Mouse (Mus musculus): ENCODE results near the gene Gpbar1.

- TF ChIP-seq HCFC1 (IDR thresholded peaks at IDR 0.05; ENCODE audit: borderline replicate concordance, insufficient read depth, low read length) (no peak), MAFK (IDR thresholded peaks at IDR 0.05; ENCODE audit: insufficient read depth, low read depth, low read length) (no peak), ZC3H11A (IDR thresholded peaks at IDR 0.05; ENCODE audit: borderline replicate concordance, low read depth, low read length) (no peak), CHD2 (IDR thresholded peaks at IDR 0.05; ENCODE audit: low read depth, low read length) (no peak), ZNF384 (IDR thresholded peaks at IDR 0.05; ENCODE audit: low read depth, low read length) (no peak)
Measured at GRCm38 (mm10) chr1:74293306-74293960, 15.1 kb downstream of the Gpbar1 start.

Data from ES-E14 (cell line).